Mouse (Mus musculus) adrenal gland (tissue): ENCODE measurements around the gene Ehbp1.

Source experiments
- intact Hi-C: fragments of 180-260 bp; cut with DNase I; formaldehyde crosslinking; loops from one replicate; pipeline ENCODE4 v1.15.1; 2025

Gene Ehbp1

GRCm38 (mm10) chr11:22063352-22063751 is 278.7 kb downstream of the Ehbp1 start:
- intact Hi-C loops: no loop called here

- intact Hi-C loops: no loop called here
Observed at GRCm38 (mm10) chr11:22061660-22062059, 280.4 kb downstream of the Ehbp1 start.

- intact Hi-C loops: no loop called here
Observed at GRCm38 (mm10) chr11:22057538-22057937, 284.6 kb downstream of the Ehbp1 start.

GRCm38 (mm10) chr11:22055908-22056307 is 286.2 kb downstream of the Ehbp1 start:
- intact Hi-C loops: no loop called here

GRCm38 (mm10) chr11:22053034-22053668 is 288.9 kb downstream of the Ehbp1 start:
- intact Hi-C loops: no loop called here

- intact Hi-C loops: no loop called here
Observed at GRCm38 (mm10) chr11:22050864-22051263, 291.2 kb downstream of the Ehbp1 start.

GRCm38 (mm10) chr11:22039854-22040426 is 302.2 kb downstream of the Ehbp1 start:
- intact Hi-C loops: no loop called here

GRCm38 (mm10) chr11:22034564-22035105 is 307.5 kb downstream of the Ehbp1 start:
- intact Hi-C loops: no loop called here

GRCm38 (mm10) chr11:22033582-22033981 is 308.5 kb downstream of the Ehbp1 start:
- intact Hi-C loops: no loop called here

GRCm38 (mm10) chr11:22020602-22021001 is 321.5 kb downstream of the Ehbp1 start:
- intact Hi-C loops: no loop called here

GRCm38 (mm10) chr11:22017444-22017843 is 324.6 kb downstream of the Ehbp1 start:
- intact Hi-C loops: no loop called here

- intact Hi-C loops: no loop called here
Observed at GRCm38 (mm10) chr11:22016341-22016740, 325.8 kb downstream of the Ehbp1 start.

GRCm38 (mm10) chr11:22008817-22009216 is 333.3 kb downstream of the Ehbp1 start:
- intact Hi-C loops: no loop called here

- intact Hi-C loops: no loop called here
Observed at GRCm38 (mm10) chr11:22008129-22008596, 333.9 kb downstream of the Ehbp1 start.

- intact Hi-C loops: no loop called here
Observed at GRCm38 (mm10) chr11:22007781-22008110, 334.3 kb downstream of the Ehbp1 start.

GRCm38 (mm10) chr11:22007088-22007780 is 334.9 kb downstream of the Ehbp1 start:
- intact Hi-C loops: no loop called here

GRCm38 (mm10) chr11:22006471-22007087 is 335.5 kb downstream of the Ehbp1 start:
- intact Hi-C loops: no loop called here

- intact Hi-C loops: no loop called here
Observed at GRCm38 (mm10) chr11:22005281-22005870, 336.7 kb downstream of the Ehbp1 start.

GRCm38 (mm10) chr11:22004331-22004841 is 337.7 kb downstream of the Ehbp1 start:
- intact Hi-C loops: no loop called here

GRCm38 (mm10) chr11:22003341-22003981 is 338.6 kb downstream of the Ehbp1 start:
- intact Hi-C loops: no loop called here
